Mouse (Mus musculus): Measurements from ENCODE around the gene 4931409K22Rik. TPM values are rescaled to one million over a fixed set of nuclear protein-coding genes. Genes with fewer than 3 reads are reported as not detected.

4931409K22Rik gene
- polyA plus RNA-seq, 1 experiment from 2014 or later = 0.08 TPM

GRCm38 (mm10) chr5:24500851-24501250, 55.8 kb downstream of the 4931409K22Rik start:
- no peak for ATAC-seq
- H3K9me3 ChIP-seq (replicated peaks; ENCODE audit: control insufficient read depth, low read length, poor library complexity, severe bottlenecking) = no peaks in the 10 kb centered on the region
- H3K27ac ChIP-seq (ENCODE audit: low read length) = no peak overlapping the region
- peaks cover 2% of the 10 kb centered on the region; the same call in 1 of the 2 replicates for H3K4me1 ChIP-seq (ENCODE audit: control insufficient read depth, insufficient read depth, low read length)
- peaks cover 11% of the 10 kb centered on the region; the same call in 1 of the 2 replicates for H3K27me3 ChIP-seq (ENCODE audit: control insufficient read depth, insufficient read depth, low read depth, low read length)
- no peak overlapping the region for H3K4me3 ChIP-seq (ENCODE audit: low read depth, low read length)
- H3K36me3 ChIP-seq (ENCODE audit: control insufficient read depth, insufficient read depth, low read length) = peaks cover 17% of the 10 kb centered on the region
- H3K9ac ChIP-seq (ENCODE audit: low read depth, low read length) = no peak overlapping the region
- no peak overlapping the region for H3K4me2 ChIP-seq (ENCODE audit: low read length)
- WGBS = 75% methylated on average over 11 of the region's 11 CpGs

- no peaks in the 10 kb centered on the region for H3K9me3 ChIP-seq (replicated peaks; ENCODE audit: control insufficient read depth, low read length, poor library complexity, severe bottlenecking)
- H3K27ac ChIP-seq (ENCODE audit: low read length) = no peak overlapping the region
- H3K4me2 ChIP-seq (ENCODE audit: low read length) = no peak overlapping the region
- no peak overlapping the region for H3K4me3 ChIP-seq (ENCODE audit: low read depth, low read length)
- peaks cover 4% of the 10 kb centered on the region; the same call in 1 of the 2 replicates for H3K27me3 ChIP-seq (ENCODE audit: control insufficient read depth, insufficient read depth, low read depth, low read length)
- H3K4me1 ChIP-seq (ENCODE audit: control insufficient read depth, insufficient read depth, low read length) = peaks cover 3% of the 10 kb centered on the region
- H3K9ac ChIP-seq (ENCODE audit: low read depth, low read length) = no peak overlapping the region
- no peak for ATAC-seq
- 66% methylated on average over 10 of the region's 10 CpGs for WGBS
- H3K36me3 ChIP-seq (ENCODE audit: control insufficient read depth, insufficient read depth, low read length) = peaks cover 17% of the 10 kb centered on the region
Observed at GRCm38 (mm10) chr5:24499113-24499512, 57.5 kb downstream of the 4931409K22Rik start.

DNA sequence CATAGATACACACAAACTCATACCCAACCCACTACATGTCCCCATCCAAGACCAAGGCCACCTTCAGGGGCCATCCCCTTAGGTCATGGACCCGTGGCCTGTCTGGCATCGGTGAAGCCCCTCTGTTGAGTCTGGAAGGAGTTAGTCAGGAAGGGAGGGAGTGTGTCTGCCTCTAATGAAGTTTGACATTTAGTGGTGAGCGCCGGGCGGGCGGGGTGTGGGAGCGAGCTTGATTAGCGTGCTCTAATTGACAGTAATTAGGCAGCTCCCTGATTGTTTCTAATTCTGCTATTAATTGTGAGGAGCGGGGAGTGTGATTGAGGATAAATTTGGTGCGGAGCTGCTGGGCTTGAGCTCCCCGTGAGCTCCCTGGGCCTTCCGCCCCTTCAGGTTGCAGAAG, 59.1 kb downstream of the 4931409K22Rik start:
- peaks cover 24% of the 10 kb centered on the region for H3K36me3 ChIP-seq (ENCODE audit: control insufficient read depth, insufficient read depth, low read length)
- H3K4me2 ChIP-seq (ENCODE audit: low read length) = no peak overlapping the region
- H3K27ac ChIP-seq (ENCODE audit: low read length) = no peak overlapping the region
- no peak overlapping the region for H3K4me3 ChIP-seq (ENCODE audit: low read depth, low read length)
- peaks cover 3% of the 10 kb centered on the region for H3K4me1 ChIP-seq (ENCODE audit: control insufficient read depth, insufficient read depth, low read length)
- no peaks in the 10 kb centered on the region for H3K27me3 ChIP-seq (ENCODE audit: control insufficient read depth, insufficient read depth, low read depth, low read length)
- no peak for ATAC-seq
- 75% methylated on average over 12 of the region's 12 CpGs for WGBS
- H3K9ac ChIP-seq (ENCODE audit: low read depth, low read length) = no peak overlapping the region
- no peaks in the 10 kb centered on the region for H3K9me3 ChIP-seq (replicated peaks; ENCODE audit: control insufficient read depth, low read length, poor library complexity, severe bottlenecking)

DNA sequence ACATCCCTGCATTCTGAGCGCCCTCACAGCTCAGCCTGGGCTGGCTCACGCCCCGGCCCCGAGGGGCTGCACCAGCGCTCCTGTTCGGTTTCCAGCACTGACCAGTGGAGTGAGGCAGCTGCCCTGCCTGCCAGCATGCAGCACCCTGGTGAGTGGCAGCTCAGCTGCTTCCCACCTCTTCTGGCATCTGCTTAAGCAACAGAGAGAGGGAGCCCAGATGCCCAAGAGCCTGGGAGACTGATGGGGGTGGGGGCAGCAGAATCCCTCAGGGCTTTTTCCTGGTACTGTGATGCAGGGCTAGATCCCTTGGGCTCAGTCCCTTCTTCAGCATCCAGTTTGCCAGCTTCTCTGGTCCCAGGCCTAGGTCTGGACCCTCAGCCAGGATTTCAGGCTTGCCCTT, 59.9 kb downstream of the 4931409K22Rik start:
- Histone ChIP-seq H3K36me3 (ENCODE audit: control insufficient read depth, insufficient read depth, low read length) (peaks cover 29% of the 10 kb centered on the region), H3K4me3 (ENCODE audit: low read depth, low read length) (no peak overlapping the region), H3K4me1 (ENCODE audit: control insufficient read depth, insufficient read depth, low read length) (peaks cover 3% of the 10 kb centered on the region), H3K27ac (ENCODE audit: low read length) (no peak overlapping the region), H3K9me3 (replicated peaks; ENCODE audit: control insufficient read depth, low read length, poor library complexity, severe bottlenecking) (no peaks in the 10 kb centered on the region), H3K4me2 (ENCODE audit: low read length) (no peak overlapping the region), H3K27me3 (ENCODE audit: control insufficient read depth, insufficient read depth, low read depth, low read length) (no peaks in the 10 kb centered on the region), H3K9ac (ENCODE audit: low read depth, low read length) (no peak overlapping the region)
- no peak for ATAC-seq
- WGBS = 42% methylated on average over 6 of the region's 6 CpGs

DNA sequence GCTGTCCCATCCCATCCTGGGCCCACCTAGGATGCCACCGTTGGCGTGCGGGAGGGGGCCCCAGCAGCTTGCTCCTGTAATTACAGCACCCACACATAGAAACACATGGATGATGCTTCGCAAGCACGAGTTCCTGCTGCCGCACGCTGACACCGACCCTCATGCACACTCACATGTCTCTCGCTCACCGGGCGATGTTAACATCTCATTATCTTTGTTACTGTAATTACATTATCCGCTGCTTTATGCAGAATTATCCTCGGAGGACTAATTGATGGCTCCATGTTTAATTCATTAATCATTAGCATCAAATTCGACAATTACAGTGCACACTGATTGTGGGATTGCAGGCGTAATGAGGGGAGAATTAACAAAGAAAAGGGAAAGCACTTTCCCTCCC, 61.6 kb downstream of the 4931409K22Rik start:
- peaks cover 27% of the 10 kb centered on the region for H3K36me3 ChIP-seq (ENCODE audit: control insufficient read depth, insufficient read depth, low read length)
- 58% methylated on average over 15 of the region's 15 CpGs for WGBS
- H3K4me2 ChIP-seq (ENCODE audit: low read length) = no peak overlapping the region
- no peak overlapping the region for H3K4me3 ChIP-seq (ENCODE audit: low read depth, low read length)
- H3K4me1 ChIP-seq (ENCODE audit: control insufficient read depth, insufficient read depth, low read length) = peaks cover 3% of the 10 kb centered on the region
- no peaks in the 10 kb centered on the region for H3K27me3 ChIP-seq (ENCODE audit: control insufficient read depth, insufficient read depth, low read depth, low read length)
- no peak overlapping the region for H3K9ac ChIP-seq (ENCODE audit: low read depth, low read length)
- ATAC-seq = peak; percentile 30; the same call in 1 of the 2 replicates
- 0 out of 2 replicates have a peak overlapping the region, but pooled peaks have one; percentile 6 for H3K27ac ChIP-seq (ENCODE audit: low read length)
- H3K9me3 ChIP-seq (replicated peaks; ENCODE audit: control insufficient read depth, low read length, poor library complexity, severe bottlenecking) = no peaks in the 10 kb centered on the region

MicroRNAs encoded within 50 kb of the gene (microRNA counts, 519-probe panel; counts per million panel counts)
- microRNA mmu-miR-671-3p = 1,899 counts per million, percentile 41 among the panel's probes with 10 or more counts
- microRNA mmu-miR-671-5p = 386 counts per million, percentile 18 among the panel's probes with 10 or more counts

Small RNA genes within 50 kb of the gene (microRNA-seq; reads per million reads assigned to microRNA genes)
- 426 reads per million, percentile 70 among the genes with 10 or more reads in this experiment for gene Mir671

Other genes starting within 250 kb of the 4931409K22Rik start
- 11.4 and 11.7 TPM in 2 replicates for gene Kcnh2, start 205.2 kb downstream of the 4931409K22Rik start, polyA plus RNA-seq (2015; fragmentation: Nextera tagmentation; extraction: Ambion mirVana)
- gene Nos3, start 192.0 kb downstream of the 4931409K22Rik start, polyA plus RNA-seq (2015; fragmentation: Nextera tagmentation; extraction: Ambion mirVana) = 8.8 and 9.7 TPM in 2 replicates
- 3.8 and 4.4 TPM in 2 replicates for gene Atg9b, start 164.7 kb downstream of the 4931409K22Rik start, polyA plus RNA-seq (2015; fragmentation: Nextera tagmentation; extraction: Ambion mirVana)
- gene Abcb8, start 163.1 kb downstream of the 4931409K22Rik start, polyA plus RNA-seq (2015; fragmentation: Nextera tagmentation; extraction: Ambion mirVana) = 49.2 and 54.9 TPM in 2 replicates
- 0.24 TPM in 1 of 2 replicates, not detected in the other for gene Asic3, start 143.4 kb downstream of the 4931409K22Rik start, polyA plus RNA-seq (2015; fragmentation: Nextera tagmentation; extraction: Ambion mirVana)
- gene Cdk5, start 133.3 kb downstream of the 4931409K22Rik start, polyA plus RNA-seq (2015; fragmentation: Nextera tagmentation; extraction: Ambion mirVana) = 130 and 149 TPM in 2 replicates
- 22.2 and 23.7 TPM in 2 replicates for gene Slc4a2, start 133.0 kb downstream of the 4931409K22Rik start, polyA plus RNA-seq (2015; fragmentation: Nextera tagmentation; extraction: Ambion mirVana)
- 93.0 and 96.2 TPM in 2 replicates for gene Fastk, start 111.5 kb downstream of the 4931409K22Rik start, polyA plus RNA-seq (2015; fragmentation: Nextera tagmentation; extraction: Ambion mirVana)
- gene Tmub1, start 109.0 kb downstream of the 4931409K22Rik start, polyA plus RNA-seq (2015; fragmentation: Nextera tagmentation; extraction: Ambion mirVana) = 60.1 and 63.2 TPM in 2 replicates
- gene Agap3, start 104.6 kb downstream of the 4931409K22Rik start, polyA plus RNA-seq (2015; fragmentation: Nextera tagmentation; extraction: Ambion mirVana) = 55.6 and 56.9 TPM in 2 replicates
- gene Gbx1, start 29.6 kb downstream of the 4931409K22Rik start, polyA plus RNA-seq (2015; fragmentation: Nextera tagmentation; extraction: Ambion mirVana) = 0.20 and 0.21 TPM in 2 replicates
- gene Asb10, start 15.8 kb downstream of the 4931409K22Rik start, polyA plus RNA-seq (2015; fragmentation: Nextera tagmentation; extraction: Ambion mirVana) = 0.15 TPM in 1 of 2 replicates, not detected in the other
- 78.0 and 85.0 TPM in 2 replicates for gene Abcf2, start 20.7 kb upstream of the 4931409K22Rik start, polyA plus RNA-seq (2015; fragmentation: Nextera tagmentation; extraction: Ambion mirVana)
- 16.6 and 23.3 TPM in 2 replicates for gene Chpf2, start 29.9 kb upstream of the 4931409K22Rik start, polyA plus RNA-seq (2015; fragmentation: Nextera tagmentation; extraction: Ambion mirVana)
- gene Smarcd3, start 67.6 kb upstream of the 4931409K22Rik start, polyA plus RNA-seq (2015; fragmentation: Nextera tagmentation; extraction: Ambion mirVana) = 173 and 192 TPM in 2 replicates
- 48.6 and 49.8 TPM in 2 replicates for gene Nub1, start 128.7 kb upstream of the 4931409K22Rik start, polyA plus RNA-seq (2015; fragmentation: Nextera tagmentation; extraction: Ambion mirVana)
- 4.4 and 5.7 TPM in 2 replicates for gene Wdr86, start 173.9 kb upstream of the 4931409K22Rik start, polyA plus RNA-seq (2015; fragmentation: Nextera tagmentation; extraction: Ambion mirVana)
- gene Crygn, start 201.2 kb upstream of the 4931409K22Rik start, polyA plus RNA-seq (2015; fragmentation: Nextera tagmentation; extraction: Ambion mirVana) = 1.4 and 2.1 TPM in 2 replicates